Mouse (Mus musculus) kidney, adult 11 months (tissue): ENCODE data around the gene Wdr25.

Source experiments
- DNase-seq: peaks from one replicate; pipeline ENCODE4 v3.0.0; 2022

Wdr25 gene

GRCm38 (mm10) chr12:109074106-109074505, 180.7 kb downstream of the Wdr25 start:
- DNase-seq: no peak

- DNase-seq: no peak
Observed at GRCm38 (mm10) chr12:109074777-109075285, 181.4 kb downstream of the Wdr25 start.

- DNase-seq: no peak
Observed at GRCm38 (mm10) chr12:109077036-109077435, 183.6 kb downstream of the Wdr25 start.
